Mouse (Mus musculus) brain, embryonic 14.5 days (tissue): ENCODE measurements around the gene Tmem143.

ENCODE experiments used
- CTCF ChIP-seq: fragments of 200-500 bp; IDR thresholded peaks from 2 replicates; pipeline ENCODE4 v1.5.1; 2012; ENCODE audit warnings: inconsistent platforms, mild to moderate bottlenecking, moderate library complexity, borderline replicate concordance; ENCODE audit not compliant: insufficient read depth, insufficient read length; ENCODE audit errors: extremely low read depth
- POLR2A ChIP-seq: fragments of 200-500 bp; IDR thresholded peaks from 2 replicates; pipeline ENCODE4 v1.6.1; 2012; ENCODE audit warnings: mild to moderate bottlenecking, inconsistent platforms, borderline replicate concordance; ENCODE audit not compliant: poor library complexity, insufficient read depth, insufficient read length, severe bottlenecking; ENCODE audit errors: extremely low read depth

DNA sequence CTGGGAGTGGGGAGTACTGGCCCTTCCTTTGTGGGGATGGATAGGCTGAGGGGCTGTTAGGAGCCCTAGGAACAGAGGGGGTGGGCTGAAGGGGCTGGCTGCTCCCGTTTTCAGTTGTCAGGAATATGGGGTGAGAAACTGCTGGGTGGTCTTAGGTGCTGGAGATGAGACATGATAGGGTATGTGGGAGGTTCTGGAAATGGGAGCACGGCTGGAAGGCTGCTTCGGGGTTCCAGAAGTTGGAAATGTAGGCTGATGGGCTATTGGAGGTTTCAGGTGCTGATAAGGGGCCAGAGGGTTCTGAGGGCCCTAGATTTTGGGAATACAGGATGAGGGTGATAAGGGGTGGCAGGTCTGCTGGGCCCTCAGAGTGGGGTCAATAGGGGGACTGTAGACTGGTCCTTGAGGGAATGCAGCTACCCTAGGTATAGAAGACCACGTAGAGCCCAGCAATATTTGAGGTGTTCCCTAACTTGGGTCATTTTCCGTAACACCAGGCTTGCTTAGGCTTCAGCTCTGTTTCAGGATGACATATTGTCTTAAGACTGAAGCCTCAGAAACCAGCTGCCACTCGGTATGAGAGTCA is 717 bp upstream of the Tmem143 start:
- TF ChIP-seq CTCF (no peak), POLR2A (no peak)
